33 mouse cellular contexts compared by ENCODE assay signal in the genomic region with DNA sequence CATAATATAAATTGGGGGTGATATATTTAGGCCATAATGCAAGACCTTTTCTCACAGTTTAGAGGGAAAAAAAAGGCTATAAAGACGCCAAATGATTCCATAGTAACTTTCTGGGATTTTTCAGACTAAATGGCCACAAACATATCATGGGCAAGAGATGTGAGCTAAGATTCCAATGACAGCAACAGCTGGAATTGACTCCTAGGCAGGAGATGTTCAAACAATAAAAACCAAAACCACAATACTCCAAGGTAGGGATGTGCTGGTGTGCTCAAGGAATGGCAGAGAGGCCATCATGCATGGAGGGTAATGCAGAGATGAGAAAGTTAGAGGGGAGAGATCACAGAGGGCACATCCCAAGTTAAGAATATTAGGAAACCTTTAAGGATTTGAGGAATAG. TPM values are rescaled to one million over a fixed set of nuclear protein-coding genes. Genes with fewer than 3 reads are reported as not detected.
"Had no signal": no experiment of that assay in that cellular context is flagged by ENCODE, and none has a peak within 500 bp of the region (broad histone marks: within the 10 kb centered on the region; RNA-seq: fewer than 3 reads in every experiment).

No protein-coding gene starts in this region.

- H3K4me1 ChIP-seq: limb, embryonic 10.5 days; limb, embryonic 12.5 days; limb, embryonic 13.5 days; limb, embryonic 15.5 days; liver, embryonic 12.5 days; liver, embryonic 13.5 days; liver, embryonic 15.5 days; lung, embryonic 15.5 days; midbrain, embryonic 10.5 days; midbrain, embryonic 12.5 days; midbrain, embryonic 13.5 days; midbrain, embryonic 15.5 days had no signal

- H3K27ac ChIP-seq: limb, embryonic 10.5 days; limb, embryonic 12.5 days; limb, embryonic 13.5 days; limb, embryonic 15.5 days; liver, embryonic 12.5 days; liver, embryonic 13.5 days; liver, embryonic 14.5 days; liver, embryonic 15.5 days; lung, embryonic 15.5 days; macrophage; midbrain, embryonic 10.5 days; midbrain, embryonic 12.5 days; midbrain, embryonic 13.5 days; midbrain, embryonic 15.5 days; neural tube, embryonic 12.5 days had no signal

- H3K4me2 ChIP-seq: limb, embryonic 12.5 days; limb, embryonic 13.5 days; limb, embryonic 15.5 days; liver, embryonic 11.5 days; liver, embryonic 12.5 days; liver, embryonic 13.5 days; liver, embryonic 15.5 days; lung, embryonic 14.5 days; lung, embryonic 15.5 days; midbrain, embryonic 11.5 days; midbrain, embryonic 12.5 days; midbrain, embryonic 13.5 days; midbrain, embryonic 15.5 days; neural tube, embryonic 12.5 days had no signal

- H3K9me3 ChIP-seq: limb, embryonic 10.5 days; liver, embryonic 13.5 days; liver, embryonic 15.5 days; lung, embryonic 15.5 days; midbrain, embryonic 12.5 days; midbrain, embryonic 15.5 days had no signal

- ATAC-seq: liver, embryonic 12.5 days; liver, postnatal 0 days; lung, postnatal 0 days; midbrain, embryonic 13.5 days; midbrain, embryonic 15.5 days; midbrain, embryonic 16.5 days had no signal

- H3K27me3 ChIP-seq: limb, embryonic 12.5 days; limb, embryonic 13.5 days; limb, embryonic 15.5 days; liver, embryonic 12.5 days; liver, embryonic 13.5 days; liver, embryonic 15.5 days; lung, embryonic 15.5 days; midbrain, embryonic 12.5 days; midbrain, embryonic 13.5 days; midbrain, embryonic 15.5 days had no signal

- H3K4me3 ChIP-seq: limb, embryonic 10.5 days; limb, embryonic 12.5 days; limb, embryonic 13.5 days; limb, embryonic 15.5 days; liver, embryonic 12.5 days; liver, embryonic 13.5 days; liver, embryonic 15.5 days; lung, embryonic 15.5 days; megakaryocyte, embryonic 14.5 days; midbrain, embryonic 10.5 days; midbrain, embryonic 12.5 days; midbrain, embryonic 13.5 days; midbrain, embryonic 15.5 days; myocyte; neural tube, embryonic 12.5 days had no signal

- H3K36me3 ChIP-seq: limb, embryonic 15.5 days; liver, embryonic 12.5 days; midbrain, embryonic 10.5 days had no signal

- DNase-seq: left cerebral cortex, postnatal 4 days; liver; liver, embryonic 13.5 days; liver, postnatal 0 days; lung, adult 18-20 months; lung, adult 2 months; lung, embryonic 14.5 days; lung, postnatal 10 days; lung, postnatal 14 days; lung, postnatal 36 days; lung, postnatal 4 days; midbrain, embryonic 14.5 days had no signal

- H3K9ac ChIP-seq: limb, embryonic 12.5 days; limb, embryonic 13.5 days; limb, embryonic 15.5 days; liver, embryonic 12.5 days; liver, embryonic 13.5 days; liver, embryonic 14.5 days; liver, embryonic 15.5 days; liver, postnatal 0 days; lung, embryonic 14.5 days; lung, embryonic 15.5 days; midbrain, embryonic 12.5 days; midbrain, embryonic 13.5 days; midbrain, embryonic 15.5 days; neural tube, embryonic 12.5 days had no signal

RNA-seq across cellular contexts. Expression of a gene that starts 16.6 kb away (rescaled TPM):
- total RNA-seq: megakaryocyte-erythroid progenitor cell, adult 5-6 weeks had no signal
